Mouse (Mus musculus) left cerebral cortex, adult 2 months (tissue): ENCODE data around the gene Man1c1. TPM values are rescaled to one million over a fixed set of nuclear protein-coding genes. Genes with fewer than 3 reads are reported as not detected.

Source experiments
- DNase-seq, 2 experiments: peaks; one replicate each; pipeline ENCODE4 v3.0.0; 2021 to 2022; ENCODE audit warnings: low spot score in 2 of 2, mixed read lengths in 1 of 2; ENCODE audit errors: extremely low spot score in 1 of 2
- H3K27ac ChIP-seq: fragments of 200-600 bp; 2 replicates; pipeline ENCODE4 v1.8.1; 2022
- H3K4me3 ChIP-seq: fragments of 200-600 bp; 2 replicates; pipeline ENCODE4 v1.8.1; 2022
- CTCF ChIP-seq: fragments of 200-600 bp; IDR thresholded peaks from 2 replicates; pipeline ENCODE4 v1.8.1; 2022; ENCODE audit warnings: antibody characterized with exemption, mild to moderate bottlenecking, moderate library complexity
- intact Hi-C: fragments of 180-260 bp; cut with DNase I; formaldehyde crosslinking; loops from one replicate; pipeline ENCODE4 v1.15.1; 2025
- total RNA-seq, 2 experiments: library from RNA; stranded (reverse); gene quantifications; 2 replicates each; pipeline ENCODE4 v1.2.3; 2021

Man1c1 gene
- total RNA-seq, 2 experiments from 2014 or later, result 43.1 to 43.6 TPM

GRCm38 (mm10) chr4:134543261-134543660, 160.8 kb downstream of the Man1c1 start:
- peak; percentile 98 for TF ChIP-seq CTCF
- H3K27ac ChIP-seq, result no peak overlapping the region
- DNase-seq, result peak; percentile 87 to 96
- H3K4me3 ChIP-seq, result no peak overlapping the region
- intact Hi-C loops, result loop anchor here (2.0 to 5.0 kb wide), 3 partner anchors 160 to 339 kb away; no protein-coding TSS in a partner anchor

GRCm38 (mm10) chr4:134542726-134543125, 161.4 kb downstream of the Man1c1 start:
- no peak overlapping the region for H3K4me3 ChIP-seq
- H3K27ac ChIP-seq, result no peak overlapping the region
- no peak for TF ChIP-seq CTCF
- intact Hi-C loops, result loop anchor here (2.0 to 5.0 kb wide), 3 partner anchors 160 to 340 kb away; no protein-coding TSS in a partner anchor
- DNase-seq, result no peak

- Histone ChIP-seq H3K27ac (no peak overlapping the region), H3K4me3 (no peak overlapping the region)
- DNase-seq, result no peak
- no peak for TF ChIP-seq CTCF
- intact Hi-C loops, result no loop called here
These were observed 165.0 kb downstream of the Man1c1 start for GRCm38 (mm10) chr4:134538997-134539580.

DNA sequence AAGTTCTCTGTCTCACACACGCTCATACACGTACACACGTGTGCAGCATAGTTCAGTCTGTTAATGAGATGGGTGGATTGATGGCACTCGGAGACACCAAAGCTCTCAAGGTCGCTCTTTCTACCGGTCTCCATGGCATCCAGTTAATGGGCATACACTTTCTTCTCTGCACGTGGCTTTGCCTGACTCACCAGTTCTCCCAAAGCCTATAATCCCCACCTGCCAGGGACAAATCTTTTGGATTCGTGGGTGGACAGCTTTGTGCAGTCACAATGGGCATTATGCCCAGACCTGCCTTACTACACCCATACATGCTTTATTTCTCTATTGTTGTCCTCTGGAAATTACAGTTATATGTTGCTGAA, 168.3 kb downstream of the Man1c1 start:
- intact Hi-C loops, result no loop called here
- DNase-seq, result no peak
- TF ChIP-seq CTCF, result no peak
- Histone ChIP-seq H3K4me3 (peak overlapping the region; percentile 98), H3K27ac (peak overlapping the region; percentile 70; the same call in 1 of the 2 replicates)

DNA sequence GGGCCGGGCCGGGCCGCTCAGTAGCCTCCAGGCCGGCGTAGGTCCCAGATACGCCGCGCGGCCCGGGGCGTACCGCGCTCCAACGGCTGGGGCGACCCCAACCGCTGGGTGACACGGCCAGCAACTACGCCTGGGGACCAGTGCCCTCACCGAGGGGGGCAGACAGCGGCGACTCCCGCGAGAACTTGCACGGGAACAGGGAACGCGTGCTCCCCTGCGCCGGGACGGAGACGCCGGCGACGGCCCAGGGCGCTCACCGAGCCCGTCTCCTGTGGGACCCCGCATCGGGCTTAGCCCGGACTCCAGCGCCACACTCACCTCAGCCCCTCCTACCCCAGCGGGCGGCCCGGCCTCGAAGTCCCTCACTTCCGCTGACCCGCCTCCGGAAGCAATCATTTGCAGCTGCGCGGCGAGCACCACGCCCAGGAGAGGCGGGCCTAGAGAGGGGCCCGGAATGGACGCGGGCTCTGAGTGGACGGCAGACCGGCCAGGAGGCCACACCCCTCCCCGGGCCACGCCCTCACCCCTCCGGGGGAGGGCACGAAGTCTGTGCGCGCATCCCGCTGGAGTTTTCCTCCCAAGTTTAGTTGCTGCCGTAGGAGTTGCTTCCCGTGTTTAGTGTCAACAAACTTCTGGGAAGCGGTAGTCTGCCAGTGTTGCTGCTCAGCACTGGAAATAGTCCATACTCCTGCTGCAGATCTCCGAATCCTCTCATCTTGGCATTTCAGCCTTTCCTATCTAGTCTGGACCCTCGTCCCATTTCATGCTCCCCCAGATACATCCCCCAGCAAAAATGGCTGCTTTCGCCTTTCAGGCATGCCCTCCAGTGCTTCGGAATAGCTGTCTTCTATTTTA, 168.9 kb downstream of the Man1c1 start, which contains the start of gene Mtfr1l:
Gene Mtfr1l, minus strand, starts transcription at position 456 of the 855 bp plus-strand sequence.
- no peak for TF ChIP-seq CTCF
- DNase-seq, result peak; percentile 96
- Histone ChIP-seq H3K27ac (peak within 1 kb of the TSS; percentile 84), H3K4me3 (peak within 1 kb of the TSS; percentile 98)
- intact Hi-C loops, result no loop called here

DNA sequence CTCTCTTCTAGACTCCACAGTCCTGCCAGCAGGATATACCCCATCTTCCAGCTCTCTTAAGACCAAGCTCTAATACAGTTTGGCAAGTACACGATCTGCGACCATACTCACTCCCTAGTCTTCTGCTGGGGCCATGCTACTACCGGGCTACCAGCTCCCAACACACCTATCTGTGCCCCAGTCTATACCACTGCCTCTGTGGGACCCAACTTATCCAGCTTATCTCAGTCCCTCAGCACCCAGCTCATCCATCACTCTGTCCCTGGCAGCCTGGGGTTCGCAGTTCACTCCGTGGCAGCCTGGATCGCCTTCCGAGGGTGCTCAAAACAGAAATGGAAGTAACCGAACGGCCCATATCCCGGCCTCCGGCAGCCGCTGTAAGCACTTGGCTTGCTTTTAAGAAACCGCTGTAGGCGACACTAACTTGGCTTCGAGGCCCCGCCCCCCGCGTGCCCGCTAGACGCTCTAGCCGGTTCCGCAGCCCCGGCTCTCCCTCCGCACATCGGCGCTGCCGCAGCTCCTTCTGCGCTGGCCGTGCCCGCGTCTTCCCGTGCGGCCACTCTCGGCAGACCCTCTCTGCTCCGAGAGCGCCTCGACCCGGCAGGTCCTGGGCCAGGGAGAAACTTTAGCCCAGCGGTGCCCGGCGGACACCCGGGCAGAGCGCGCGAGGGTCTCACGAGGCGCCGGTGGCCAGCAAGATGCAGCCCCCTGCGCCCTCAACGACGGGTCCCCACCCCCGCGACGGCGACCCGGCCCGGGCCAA, 169.8 kb downstream of the Man1c1 start:
- intact Hi-C loops, result no loop called here
- peak; percentile 57 to 58 for DNase-seq
- H3K27ac ChIP-seq, result peak overlapping the region; percentile 84
- H3K4me3 ChIP-seq, result peak overlapping the region; percentile 98
- TF ChIP-seq CTCF, result no peak

DNA sequence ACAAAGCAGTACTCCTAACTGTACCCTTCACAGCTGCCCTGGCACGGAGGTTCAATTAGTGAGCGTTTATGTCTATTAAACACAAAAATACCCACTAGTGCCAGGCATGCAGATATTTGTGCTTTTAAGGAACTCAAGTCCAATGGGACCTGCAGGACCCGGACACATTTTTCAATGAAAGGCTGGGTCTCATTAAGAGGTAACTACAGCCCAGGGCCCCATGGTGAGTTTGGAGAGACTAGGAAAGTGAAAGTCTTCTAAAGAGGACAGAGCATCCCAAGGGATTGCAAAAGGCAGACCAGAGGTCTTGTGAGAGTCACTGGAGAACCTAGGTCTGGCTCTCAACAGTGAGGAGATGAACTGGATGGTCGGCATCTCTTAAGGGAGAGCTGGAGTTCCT, 170.7 kb downstream of the Man1c1 start:
- Histone ChIP-seq H3K27ac (no peak overlapping the region), H3K4me3 (no peak overlapping the region; the same call in 1 of the 2 replicates)
- intact Hi-C loops, result no loop called here
- no peak for DNase-seq
- TF ChIP-seq CTCF, result no peak

GRCm38 (mm10) chr4:134532928-134533327, 171.2 kb downstream of the Man1c1 start:
- Histone ChIP-seq H3K27ac (no peak overlapping the region), H3K4me3 (no peak overlapping the region)
- DNase-seq, result no peak
- no peak for TF ChIP-seq CTCF
- intact Hi-C loops, result no loop called here

DNA sequence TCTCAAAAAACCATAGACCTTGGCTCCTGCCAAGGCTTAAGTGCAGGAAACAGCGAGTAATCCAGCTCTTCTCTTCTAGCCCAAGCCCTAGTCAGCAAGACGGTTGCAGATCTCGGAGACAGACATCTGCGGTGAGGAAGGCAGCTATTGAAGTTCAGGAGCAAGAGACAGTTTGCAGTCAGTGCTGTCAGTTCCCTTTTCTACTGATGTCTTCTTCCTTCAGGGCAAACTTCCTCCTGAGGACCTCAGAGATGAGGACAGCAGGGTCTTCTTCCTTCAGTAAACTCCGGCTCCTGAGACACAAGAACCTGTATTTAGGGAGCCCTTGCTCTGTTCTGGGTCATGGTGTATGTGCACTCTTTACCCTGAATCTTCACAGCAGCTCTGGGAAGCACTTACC, 177.9 kb downstream of the Man1c1 start:
- no peak overlapping the region for H3K4me3 ChIP-seq
- no peak for TF ChIP-seq CTCF
- H3K27ac ChIP-seq, result no peak overlapping the region
- no peak for DNase-seq
- intact Hi-C loops, result no loop called here

GRCm38 (mm10) chr4:134525806-134526205, 178.3 kb downstream of the Man1c1 start:
- no peak for TF ChIP-seq CTCF
- Histone ChIP-seq H3K4me3 (no peak overlapping the region), H3K27ac (no peak overlapping the region)
- DNase-seq, result no peak
- intact Hi-C loops, result no loop called here

- intact Hi-C loops, result no loop called here
- TF ChIP-seq CTCF, result no peak
These were observed 180.6 kb downstream of the Man1c1 start for GRCm38 (mm10) chr4:134523447-134523846.

DNA sequence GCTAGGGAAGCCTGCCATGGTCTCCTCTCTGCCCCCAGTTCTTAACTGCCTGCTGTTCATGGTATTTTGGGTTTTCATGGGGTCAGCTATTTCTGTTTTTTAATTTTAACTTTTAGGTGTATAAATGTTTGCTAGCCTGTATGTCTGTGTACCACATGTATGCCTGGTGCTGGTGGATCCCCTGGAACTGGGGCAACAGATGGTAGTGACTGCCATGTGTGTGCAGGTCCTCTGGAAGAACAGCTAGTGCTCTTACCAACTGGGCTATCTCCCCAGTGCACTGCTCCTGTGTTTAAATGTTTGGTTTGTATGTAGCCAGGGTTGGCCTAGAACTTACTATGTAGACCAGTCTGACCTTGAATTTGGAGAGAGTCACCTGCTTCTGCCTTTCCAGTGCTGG, 184.8 kb downstream of the Man1c1 start:
- intact Hi-C loops, result no loop called here
- H3K4me3 ChIP-seq, result no peak overlapping the region
- TF ChIP-seq CTCF, result no peak
- H3K27ac ChIP-seq, result no peak overlapping the region
- DNase-seq, result no peak

More at GRCm38 (mm10) chr4:134523447-134523846, 180.6 kb downstream of the Man1c1 start:
- H3K4me3 ChIP-seq, result no peak overlapping the region
- no peak overlapping the region for H3K27ac ChIP-seq
- DNase-seq, result no peak
